Mouse (Mus musculus) c-Kit-positive CD71-negative TER-119-negative erythroid progenitor cells, embryonic 14.5 days (primary cell): ENCODE data around the gene Prkrip1.
A peak's percentile ranks its signal among the peaks of the same experiment; 100 is the strongest.
"Not testable (repeated sequence)": the region's sequence is repeated elsewhere in the genome, so short reads cannot be mapped to it uniquely, and the experiment has no call there.

Experiments used
- DNase-seq: peaks from one replicate; pipeline ENCODE4 v3.0.0-alpha.2; 2013; ENCODE audit warnings: low read depth

Gene Prkrip1

DNA sequence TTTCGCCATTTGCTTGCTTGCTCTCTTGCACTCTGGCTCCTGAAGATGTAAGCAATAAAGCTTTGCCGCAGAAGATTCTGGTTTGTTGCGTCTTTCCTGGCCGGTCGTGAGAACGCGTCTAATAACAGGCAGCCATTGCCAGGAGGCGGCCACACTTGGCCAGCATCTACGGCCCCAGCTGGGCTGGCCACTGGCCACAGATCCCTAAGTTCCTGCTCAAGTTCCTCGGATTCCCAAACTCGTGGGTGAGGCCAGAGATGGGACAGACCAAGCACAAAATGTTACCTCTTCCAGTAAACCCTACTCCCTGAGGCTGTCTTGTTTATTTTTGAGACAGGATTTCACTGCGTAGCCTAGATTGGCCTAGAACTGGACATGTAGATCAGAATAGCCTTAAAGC is 38.7 kb downstream of the Prkrip1 start:
- not testable (repeated sequence) for DNase-seq

GRCm38 (mm10) chr5:136155399-136155798 is 43.4 kb downstream of the Prkrip1 start:
- DNase-seq = no peak

- DNase-seq = no peak
Observed at GRCm38 (mm10) chr5:136152365-136152764, 46.4 kb downstream of the Prkrip1 start.

DNA sequence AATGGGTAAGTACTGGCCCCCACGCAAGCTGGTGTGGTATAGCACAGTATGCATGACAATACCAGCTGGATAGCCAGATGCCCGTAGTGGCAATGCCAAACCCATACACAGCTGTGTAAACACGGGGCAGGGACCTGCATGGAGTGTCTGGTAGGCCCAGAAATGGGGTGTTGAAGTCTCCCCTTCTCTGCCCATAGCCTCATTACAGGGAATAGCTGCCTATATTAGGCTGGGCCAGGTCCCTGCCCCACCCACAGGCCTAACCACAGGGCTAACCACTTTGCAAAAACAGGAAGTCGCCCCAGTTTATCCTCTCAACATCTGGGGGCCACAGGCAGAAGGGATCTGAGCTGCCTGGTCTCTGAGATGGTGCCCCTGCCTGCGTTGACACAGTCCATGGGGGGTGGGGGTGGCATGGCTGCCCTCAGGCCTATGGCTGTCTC is 49.6 kb downstream of the Prkrip1 start:
- DNase-seq = not testable (repeated sequence)

GRCm38 (mm10) chr5:136147704-136148103 is 51.1 kb downstream of the Prkrip1 start:
- DNase-seq = no peak

- no peak for DNase-seq
Observed at GRCm38 (mm10) chr5:136146936-136147335, 51.8 kb downstream of the Prkrip1 start.

DNA sequence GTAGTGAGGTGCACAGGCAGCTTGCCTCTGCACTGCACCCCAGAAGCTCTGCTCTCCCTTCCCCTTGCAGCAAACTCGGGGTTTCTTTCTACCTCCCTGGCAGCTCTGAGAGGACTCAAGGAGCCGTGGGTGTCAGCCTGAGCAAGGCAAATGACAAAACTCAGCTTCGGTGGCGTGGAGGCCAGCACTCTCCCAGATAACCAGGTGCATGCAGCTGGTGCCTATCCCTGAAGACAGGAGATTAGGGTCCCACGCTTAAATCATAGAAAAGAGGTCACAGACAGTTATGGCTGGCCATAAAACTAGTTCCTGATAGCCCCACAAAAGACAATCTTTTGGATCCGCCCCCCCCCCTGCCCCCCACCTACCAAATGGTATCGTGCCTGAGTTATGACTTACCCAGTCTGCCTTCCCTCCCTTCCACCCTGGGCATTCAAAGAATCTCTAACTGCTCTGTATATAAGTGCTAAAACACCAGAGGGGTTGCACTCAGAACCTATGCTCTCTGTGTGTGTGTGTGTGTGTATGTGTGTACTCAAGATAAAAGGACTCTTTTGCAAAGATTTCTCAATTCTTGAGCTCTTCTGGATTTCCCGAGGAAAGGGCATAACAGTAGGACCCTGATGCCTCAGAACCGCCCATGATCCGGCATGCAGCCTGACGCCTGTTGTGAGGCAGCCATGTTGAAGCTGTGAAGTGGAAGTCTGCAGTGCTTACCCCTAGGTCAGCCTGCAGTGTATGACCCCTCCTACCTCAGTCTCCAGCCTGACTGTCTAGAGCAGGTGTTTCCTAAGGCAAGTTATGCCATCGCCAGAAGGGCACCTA is 53.9 kb downstream of the Prkrip1 start:
- DNase-seq = no peak

DNA sequence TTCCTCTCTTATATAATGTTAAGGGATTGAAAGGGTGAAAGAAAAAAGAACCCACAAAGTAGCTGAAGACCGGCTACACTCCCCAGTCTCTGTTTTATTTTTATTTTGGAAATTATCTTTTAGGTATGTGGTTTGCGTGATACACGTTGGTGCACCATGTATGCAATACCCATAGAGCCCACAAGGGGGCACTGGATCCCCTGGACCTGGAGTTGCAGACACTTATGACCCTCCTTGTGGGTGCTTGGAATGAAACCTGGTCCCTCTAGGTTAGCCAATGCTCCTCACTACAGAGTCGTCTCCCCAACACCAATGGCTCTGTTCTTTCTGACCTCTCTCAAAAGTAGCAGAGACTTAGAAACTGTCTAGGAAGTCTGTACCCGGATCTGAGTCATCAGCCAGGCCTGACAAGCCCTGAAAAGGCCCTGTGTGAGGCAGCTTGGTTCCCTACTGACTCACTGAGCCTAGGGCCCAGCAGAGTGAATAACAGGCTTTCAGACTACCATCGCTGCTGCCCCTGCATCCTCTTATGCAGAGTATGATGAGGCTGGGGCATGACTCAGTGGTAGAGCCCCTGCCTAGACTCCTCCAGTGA is 55.5 kb downstream of the Prkrip1 start:
- DNase-seq = no peak

- DNase-seq = no peak
Observed at GRCm38 (mm10) chr5:136142746-136143145, 56.0 kb downstream of the Prkrip1 start.

GRCm38 (mm10) chr5:136140057-136140482 is 58.7 kb downstream of the Prkrip1 start:
- DNase-seq = no peak

DNA sequence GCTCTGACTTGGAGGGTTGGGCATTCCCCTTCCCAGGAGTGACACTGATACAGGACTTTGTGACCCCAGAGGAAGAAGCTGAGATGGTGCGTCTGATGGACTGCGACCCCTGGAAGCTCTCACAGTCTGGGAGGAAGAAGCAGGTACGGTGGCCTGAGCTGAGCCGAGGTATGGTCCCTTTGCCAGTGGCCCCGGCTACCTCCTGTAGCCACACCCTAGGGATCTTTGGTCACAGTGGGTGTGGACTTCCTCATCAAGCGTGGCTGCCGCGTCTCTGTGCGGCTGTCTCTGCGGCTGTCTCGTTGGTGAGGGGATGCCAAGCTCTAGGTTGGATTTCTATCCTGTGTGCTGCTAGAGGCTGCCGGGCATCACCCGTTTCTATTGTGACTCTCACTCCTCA is 59.4 kb downstream of the Prkrip1 start:
- no peak for DNase-seq

GRCm38 (mm10) chr5:136137658-136138274 is 61.0 kb downstream of the Prkrip1 start:
- DNase-seq = peak; percentile 81

GRCm38 (mm10) chr5:136136292-136136990 is 62.3 kb downstream of the Prkrip1 start:
- no peak for DNase-seq

DNA sequence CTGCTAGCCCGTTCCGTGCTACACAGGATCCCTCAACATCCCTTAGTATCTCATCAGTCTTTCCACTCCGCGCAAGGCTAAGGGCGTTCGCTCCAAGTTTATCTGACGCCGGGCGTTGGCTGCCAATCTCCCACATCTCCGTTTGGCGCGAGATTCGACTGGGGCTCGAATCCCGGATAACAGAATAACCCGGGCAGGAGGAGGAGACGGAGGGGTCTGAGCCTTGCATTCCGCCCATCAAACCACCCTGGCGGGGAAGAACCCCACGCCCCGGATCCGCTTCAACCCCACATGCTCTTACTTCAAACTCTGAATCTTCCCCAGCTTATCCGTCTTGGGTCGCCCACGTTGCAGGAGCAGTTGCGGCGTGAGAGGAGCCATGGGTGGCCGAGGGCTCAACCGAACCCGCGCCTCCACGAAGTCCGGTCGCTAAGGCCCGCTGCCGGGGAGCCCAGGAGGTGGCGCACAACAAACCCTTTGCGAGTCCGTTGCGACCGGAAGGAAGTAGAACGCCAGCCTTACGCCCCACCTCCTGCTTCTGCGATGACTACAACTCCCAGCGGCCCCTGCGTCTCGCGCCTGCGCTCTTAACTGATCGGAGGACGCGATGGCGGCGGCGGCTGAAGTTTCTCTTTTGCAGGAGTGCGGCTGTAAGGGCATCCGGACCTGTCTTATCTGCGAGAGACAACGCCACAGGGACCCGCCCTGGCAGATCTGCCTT is 63.0 kb downstream of the Prkrip1 start, which contains the start of the genes Lrwd1 and Alkbh4:
Gene Lrwd1 (minus strand): TSS at position 504 of the 721 bp plus-strand sequence.
Gene Alkbh4 (plus strand): TSS at position 576 of the 721 bp plus-strand sequence.
- DNase-seq = peak; percentile 95
